Comparison of ENCODE assay signal across 12 mouse cellular contexts in the genomic region with DNA sequence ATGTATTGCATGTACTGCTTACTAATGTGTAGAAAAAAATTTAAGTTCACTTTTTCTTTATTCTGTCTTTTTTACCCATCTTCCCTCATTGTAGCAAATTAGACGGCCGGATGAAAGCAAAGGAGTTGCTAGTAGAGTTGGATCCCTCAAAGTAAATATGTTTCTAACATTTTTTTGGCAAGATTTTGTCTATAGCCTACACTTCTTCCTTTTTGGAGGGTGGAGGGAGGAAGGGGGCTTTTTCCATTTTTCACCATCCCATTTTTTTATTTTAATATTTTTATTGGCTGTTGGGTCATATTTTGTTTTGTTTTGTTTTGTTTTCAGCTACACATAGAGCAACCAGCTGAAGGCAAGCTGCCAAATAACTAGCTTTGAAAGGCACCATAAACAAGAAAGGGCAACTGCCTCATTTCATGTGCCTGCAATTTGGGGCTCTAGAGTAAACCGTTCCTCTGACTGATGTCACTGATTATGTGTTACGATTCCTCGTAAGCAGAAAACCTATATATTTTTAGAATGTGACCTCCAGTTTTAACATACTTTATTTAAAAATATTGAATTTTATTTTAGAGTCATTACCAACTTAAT.
"Had no signal": no experiment of that assay in that cellular context is flagged by ENCODE, and none has a peak within 500 bp of the region (broad histone marks: within the 10 kb centered on the region; RNA-seq: fewer than 3 reads in every experiment).

No protein-coding gene starts in this region.

- H3K27me3 ChIP-seq: kidney, embryonic 15.5 days; limb, embryonic 15.5 days; liver, embryonic 12.5 days; midbrain, embryonic 13.5 days had no signal

- H3K36me3 ChIP-seq: kidney, embryonic 15.5 days; limb, embryonic 15.5 days; liver, embryonic 12.5 days; midbrain, embryonic 13.5 days had no signal

- H3K4me1 ChIP-seq: kidney, embryonic 15.5 days; limb, embryonic 15.5 days; liver, embryonic 12.5 days; midbrain, embryonic 13.5 days had no signal

- H3K9ac ChIP-seq: kidney, embryonic 15.5 days; limb, embryonic 15.5 days; liver, embryonic 12.5 days; midbrain, embryonic 13.5 days had no signal

- DNase-seq: kidney, adult 2 months; kidney, postnatal 14 days; left cerebral cortex, postnatal 4 days; right cerebral cortex, postnatal 4 days; spleen, adult 18-20 months; thymus, adult 18-20 months; thymus, postnatal 14 days had no signal

- H3K9me3 ChIP-seq: kidney, embryonic 15.5 days; limb, embryonic 15.5 days; liver, embryonic 12.5 days; midbrain, embryonic 13.5 days had no signal

- H3K27ac ChIP-seq: kidney, embryonic 15.5 days; limb, embryonic 15.5 days; liver, embryonic 12.5 days; midbrain, embryonic 13.5 days had no signal

- ATAC-seq: intestine, embryonic 16.5 days; liver, embryonic 12.5 days; midbrain, embryonic 13.5 days had no signal

- H3K4me2 ChIP-seq: kidney, embryonic 15.5 days; limb, embryonic 15.5 days; liver, embryonic 12.5 days; midbrain, embryonic 13.5 days had no signal

- H3K4me3 ChIP-seq: kidney, embryonic 15.5 days; limb, embryonic 15.5 days; liver, embryonic 12.5 days; midbrain, embryonic 13.5 days had no signal
